Mouse (Mus musculus): ENCODE data around the gene Utrn. TPM values are rescaled to one million over a fixed set of nuclear protein-coding genes. Genes with fewer than 3 reads are reported as not detected.

Utrn gene
- total and polyA plus RNA-seq, 2 experiments from 2014 or later = 24.6 to 25.0 TPM

- Histone ChIP-seq H3K36me3 (ENCODE audit: insufficient read depth, low read length) (no peaks in the 10 kb centered on the region), H3K27me3 (ENCODE audit: insufficient read depth, low read length) (no peaks in the 10 kb centered on the region), H3K9me3 (ENCODE audit: low read length) (no peaks in the 10 kb centered on the region), H3K27ac (no peak overlapping the region), H3K4me1 (ENCODE audit: insufficient read depth, low read length) (no peaks in the 10 kb centered on the region), H3K4me2 (ENCODE audit: low read depth, low read length) (no peak overlapping the region), H3K9ac (replicated peaks; ENCODE audit: low read length) (no peak overlapping the region), H3K4me3 (ENCODE audit: low read length) (no peak overlapping the region)
- no peak for TF ChIP-seq CTCF (IDR thresholded peaks at IDR 0.05; ENCODE audit: low read depth)
- 73% methylated on average over 6 of the region's 6 CpGs for WGBS
- ATAC-seq (no peak), DNase-seq (ENCODE audit: low spot score) (no peak)
These were observed 174.4 kb downstream of the Utrn start for GRCm38 (mm10) chr10:12694774-12695173.

- Histone ChIP-seq H3K4me1 (ENCODE audit: insufficient read depth, low read length) (no peaks in the 10 kb centered on the region), H3K27me3 (ENCODE audit: insufficient read depth, low read length) (no peaks in the 10 kb centered on the region), H3K36me3 (ENCODE audit: insufficient read depth, low read length) (no peaks in the 10 kb centered on the region), H3K4me3 (ENCODE audit: low read length) (no peak overlapping the region), H3K4me2 (ENCODE audit: low read depth, low read length) (no peak overlapping the region), H3K9ac (replicated peaks; ENCODE audit: low read length) (no peak overlapping the region), H3K9me3 (ENCODE audit: low read length) (no peaks in the 10 kb centered on the region), H3K27ac (no peak overlapping the region)
- WGBS = 18% methylated on average over 5 of the region's 5 CpGs
- DNase-seq (ENCODE audit: low spot score) = peak; percentile 85
- peak; percentile 82 for TF ChIP-seq CTCF (IDR thresholded peaks at IDR 0.05; ENCODE audit: low read depth)
- peak; percentile 64 for ATAC-seq
These were observed 178.6 kb downstream of the Utrn start for GRCm38 (mm10) chr10:12690601-12691000.

- no peaks in the 10 kb centered on the region for H3K27me3 ChIP-seq (ENCODE audit: insufficient read depth, low read length)
- TF ChIP-seq CTCF (IDR thresholded peaks at IDR 0.05; ENCODE audit: low read depth) = no peak
- H3K4me2 ChIP-seq (ENCODE audit: low read depth, low read length) = no peak overlapping the region
- no peaks in the 10 kb centered on the region for H3K4me1 ChIP-seq (ENCODE audit: insufficient read depth, low read length)
- H3K36me3 ChIP-seq (ENCODE audit: insufficient read depth, low read length) = peaks cover 8% of the 10 kb centered on the region; the same call in 1 of the 2 replicates
- H3K27ac ChIP-seq = no peak overlapping the region
- H3K4me3 ChIP-seq (ENCODE audit: low read length) = no peak overlapping the region
- no peaks in the 10 kb centered on the region for H3K9me3 ChIP-seq (ENCODE audit: low read length)
- DNase-seq (ENCODE audit: low spot score) (no peak), ATAC-seq (no peak)
- no peak overlapping the region for H3K9ac ChIP-seq (replicated peaks; ENCODE audit: low read length)
These were observed 183.5 kb downstream of the Utrn start for GRCm38 (mm10) chr10:12685683-12686082.

- Histone ChIP-seq H3K4me2 (ENCODE audit: low read depth, low read length) (no peak overlapping the region), H3K27me3 (ENCODE audit: insufficient read depth, low read length) (no peaks in the 10 kb centered on the region), H3K4me1 (ENCODE audit: insufficient read depth, low read length) (no peaks in the 10 kb centered on the region), H3K9me3 (ENCODE audit: low read length) (no peaks in the 10 kb centered on the region), H3K4me3 (ENCODE audit: low read length) (no peak overlapping the region), H3K36me3 (ENCODE audit: insufficient read depth, low read length) (peaks cover 8% of the 10 kb centered on the region; the same call in 1 of the 2 replicates), H3K9ac (replicated peaks; ENCODE audit: low read length) (no peak overlapping the region), H3K27ac (no peak overlapping the region)
- DNase-seq (ENCODE audit: low spot score) = no peak
- TF ChIP-seq CTCF (IDR thresholded peaks at IDR 0.05; ENCODE audit: low read depth) = no peak
- ATAC-seq = no peak
- 82% methylated on average over 3 of the region's 3 CpGs for WGBS
These were observed 185.1 kb downstream of the Utrn start for GRCm38 (mm10) chr10:12684018-12684417.

GRCm38 (mm10) chr10:12673309-12673708 is 195.9 kb downstream of the Utrn start:
- ATAC-seq (no peak), DNase-seq (ENCODE audit: low spot score) (no peak)
- whole genome bisulfite sequencing = 85% methylated on average over 5 of the region's 5 CpGs

GRCm38 (mm10) chr10:12671608-12672007 is 197.6 kb downstream of the Utrn start:
- 93% methylated on average over 9 of the region's 9 CpGs for WGBS

More at GRCm38 (mm10) chr10:12673309-12673708, 195.9 kb downstream of the Utrn start:
- Histone ChIP-seq H3K9me3 (ENCODE audit: low read length) (no peaks in the 10 kb centered on the region), H3K4me1 (ENCODE audit: insufficient read depth, low read length) (no peaks in the 10 kb centered on the region), H3K36me3 (ENCODE audit: insufficient read depth, low read length) (peaks cover 3% of the 10 kb centered on the region; the same call in 1 of the 2 replicates), H3K4me2 (ENCODE audit: low read depth, low read length) (no peak overlapping the region), H3K4me3 (ENCODE audit: low read length) (no peak overlapping the region), H3K27me3 (ENCODE audit: insufficient read depth, low read length) (no peaks in the 10 kb centered on the region), H3K9ac (replicated peaks; ENCODE audit: low read length) (no peak overlapping the region), H3K27ac (no peak overlapping the region)
- no peak for TF ChIP-seq CTCF (IDR thresholded peaks at IDR 0.05; ENCODE audit: low read depth)

GRCm38 (mm10) chr10:12662035-12662434 is 207.1 kb downstream of the Utrn start:
- Histone ChIP-seq H3K27me3 (ENCODE audit: insufficient read depth, low read length) (no peaks in the 10 kb centered on the region), H3K4me3 (ENCODE audit: low read length) (no peak overlapping the region), H3K9ac (replicated peaks; ENCODE audit: low read length) (no peak overlapping the region), H3K36me3 (ENCODE audit: insufficient read depth, low read length) (peaks cover under 1% of the 10 kb centered on the region; the same call in 1 of the 2 replicates), H3K4me2 (ENCODE audit: low read depth, low read length) (no peak overlapping the region), H3K27ac (no peak overlapping the region), H3K9me3 (ENCODE audit: low read length) (no peaks in the 10 kb centered on the region), H3K4me1 (ENCODE audit: insufficient read depth, low read length) (no peaks in the 10 kb centered on the region)
- peak; percentile 11 for DNase-seq (ENCODE audit: low spot score)
- TF ChIP-seq CTCF (IDR thresholded peaks at IDR 0.05; ENCODE audit: low read depth) = peak; percentile 50
- no peak for ATAC-seq
- whole genome bisulfite sequencing = 90% methylated on average over 4 of the region's 4 CpGs

More at GRCm38 (mm10) chr10:12671608-12672007, 197.6 kb downstream of the Utrn start:
- H3K4me2 ChIP-seq (ENCODE audit: low read depth, low read length) = no peak overlapping the region
- ATAC-seq (no peak), DNase-seq (ENCODE audit: low spot score) (no peak)
- H3K9ac ChIP-seq (replicated peaks; ENCODE audit: low read length) = no peak overlapping the region
- H3K4me1 ChIP-seq (ENCODE audit: insufficient read depth, low read length) = no peaks in the 10 kb centered on the region
- no peaks in the 10 kb centered on the region for H3K9me3 ChIP-seq (ENCODE audit: low read length)
- H3K27me3 ChIP-seq (ENCODE audit: insufficient read depth, low read length) = no peaks in the 10 kb centered on the region
- H3K27ac ChIP-seq = no peak overlapping the region
- peaks cover 5% of the 10 kb centered on the region for H3K36me3 ChIP-seq (ENCODE audit: insufficient read depth, low read length)
- TF ChIP-seq CTCF (IDR thresholded peaks at IDR 0.05; ENCODE audit: low read depth) = no peak
- no peak overlapping the region for H3K4me3 ChIP-seq (ENCODE audit: low read length)
